Mouse (Mus musculus): Measurements from ENCODE around the gene Slc22a27.
"Not testable (repeated sequence)": the region's sequence is repeated elsewhere in the genome, so short reads cannot be mapped to it uniquely, and the experiment has no call there.

The Slc22a27 gene

GRCm38 (mm10) chr19:7965927-7966326, at the start of gene Slc22a27:
Gene Slc22a27 (minus strand): TSS chr19:7966027.
- not testable (repeated sequence) for DNase-seq (ENCODE audit: low spot score)

- not testable (repeated sequence) for DNase-seq (ENCODE audit: low spot score)
These were observed 45.8 kb upstream of the Slc22a27 start for GRCm38 (mm10) chr19:8011596-8011995.

- DNase-seq (ENCODE audit: low spot score), result not testable (repeated sequence)
These were observed 43.3 kb upstream of the Slc22a27 start for GRCm38 (mm10) chr19:8009086-8009485.

- no peak for DNase-seq (ENCODE audit: low spot score)
These were observed 2.9 kb upstream of the Slc22a27 start for GRCm38 (mm10) chr19:7968703-7969102.

- DNase-seq (ENCODE audit: low spot score), result not testable (repeated sequence)
These were observed 723 bp upstream of the Slc22a27 start for GRCm38 (mm10) chr19:7966550-7966949.

GRCm38 (mm10) chr19:7939391-7939790, 26.4 kb downstream of the Slc22a27 start:
- not testable (repeated sequence) for DNase-seq (ENCODE audit: low spot score)

GRCm38 (mm10) chr19:7876626-7877025, 89.2 kb downstream of the Slc22a27 start:
- no peak for DNase-seq (ENCODE audit: low spot score)

- no peak for DNase-seq (ENCODE audit: low spot score)
These were observed 136.0 kb downstream of the Slc22a27 start for GRCm38 (mm10) chr19:7829851-7830250.
